Mouse (Mus musculus): Measurements from ENCODE around the gene Ctcf.

- TF ChIP-seq POLR2A (IDR thresholded peaks at IDR 0.05; ENCODE audit: extremely low read depth, insufficient read depth, low read length) (no peak), CTCF (IDR thresholded peaks at IDR 0.05; ENCODE audit: low read depth, low read length) (no peak)
These were observed 72.9 kb downstream of the Ctcf start for GRCm38 (mm10) chr8:105709317-105709716.
